Mouse (Mus musculus) myocyte (in vitro differentiated cells): Measurements from ENCODE around the gene Gmeb2.
"Not testable (repeated sequence)": the region's sequence is repeated elsewhere in the genome, so short reads cannot be mapped to it uniquely, and the experiment has no call there.

Experiments
- CEBPB ChIP-seq: IDR thresholded peaks from 2 replicates; pipeline ENCODE4 v1.6.1; 2011; ENCODE audit warnings: mild to moderate bottlenecking, moderate library complexity; ENCODE audit not compliant: poor library complexity, insufficient read depth, severe bottlenecking
- E2F4 ChIP-seq: IDR thresholded peaks from one replicate; pipeline ENCODE4 v1.6.1; 2011; ENCODE audit warnings: mild to moderate bottlenecking, control low read depth, moderate library complexity; ENCODE audit not compliant: insufficient read depth
- MAX ChIP-seq: IDR thresholded peaks from one replicate; pipeline ENCODE4 v1.6.1; 2011; ENCODE audit warnings: low read depth, mild to moderate bottlenecking, control low read depth
- MYOD1 ChIP-seq, 3 experiments: IDR thresholded peaks; one replicate each; pipeline ENCODE4 v1.6.1; 2011; ENCODE audit warnings: control low read depth in 2 of 3, low read depth in 2 of 3, mild to moderate bottlenecking in 2 of 3, moderate library complexity in 1 of 3; ENCODE audit not compliant: insufficient read length in 2 of 3, control insufficient read depth in 1 of 3
- POLR2A ChIP-seq: IDR thresholded peaks from one replicate; pipeline ENCODE4 v1.6.1; 2011; ENCODE audit warnings: low read depth, mild to moderate bottlenecking, control low read depth, moderate library complexity; ENCODE audit not compliant: insufficient read length
- POLR2AphosphoS2 ChIP-seq: IDR thresholded peaks from one replicate; pipeline ENCODE4 v1.6.1; 2011; ENCODE audit warnings: low read depth, control low read depth; ENCODE audit not compliant: insufficient read length
- REST ChIP-seq: IDR thresholded peaks from one replicate; pipeline ENCODE4 v1.6.1; 2011; ENCODE audit warnings: mild to moderate bottlenecking, control low read depth, moderate library complexity; ENCODE audit not compliant: insufficient read depth, insufficient read length
- SRF ChIP-seq: IDR thresholded peaks from one replicate; pipeline ENCODE4 v1.6.1; 2011; ENCODE audit warnings: low read depth; ENCODE audit not compliant: control insufficient read depth, insufficient read length
- TCF3 ChIP-seq: IDR thresholded peaks from one replicate; pipeline ENCODE4 v1.6.1; 2011; ENCODE audit warnings: low read depth, control low read depth; ENCODE audit not compliant: insufficient read length
- USF1 ChIP-seq: IDR thresholded peaks from one replicate; pipeline ENCODE4 v1.6.1; 2011; ENCODE audit warnings: low read depth, mild to moderate bottlenecking, control low read depth, moderate library complexity

GRCm38 (mm10) chr2:181287958-181288350, at the start of gene Gmeb2:
- not testable (repeated sequence) for TF ChIP-seq MYOD1 (IDR thresholded peaks at IDR 0.05; ENCODE audit: control insufficient read depth in 1 of 3, insufficient read length in 2 of 3, low read depth in 2 of 3); TCF3; USF1; MAX; CEBPB; REST; E2F4
- TF ChIP-seq POLR2A, result peak; percentile 84
- peak; percentile 80 for TF ChIP-seq SRF
- peak; percentile 74 for TF ChIP-seq POLR2AphosphoS2
